Mouse (Mus musculus): ENCODE data around the gene Atp10b. TPM values are rescaled to one million over a fixed set of nuclear protein-coding genes. Genes with fewer than 3 reads are reported as not detected.

Atp10b gene
- polyA plus RNA-seq, 1 experiment, result not detected

DNA sequence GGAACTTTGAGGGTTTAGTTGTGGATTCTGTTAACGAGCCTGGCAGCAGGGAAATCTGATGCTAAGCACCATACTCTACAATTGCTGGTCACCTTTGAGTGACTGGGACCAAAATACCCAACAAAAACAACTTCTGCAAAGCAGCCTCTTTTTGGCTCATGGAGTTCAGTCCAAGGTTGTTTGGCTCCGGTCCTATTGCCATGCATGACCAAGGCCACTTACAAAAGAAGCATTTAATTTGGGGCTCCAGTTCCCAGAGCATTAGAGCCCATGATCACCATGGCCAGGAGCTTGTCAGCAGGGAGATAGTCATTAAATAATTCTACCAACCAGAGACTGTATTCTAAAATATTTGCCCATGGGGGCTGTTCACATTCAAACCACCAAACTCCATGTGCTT is 2.3 kb upstream of the Atp10b start:
- TF ChIP-seq POLR2A (IDR thresholded peaks at IDR 0.05; ENCODE audit: low read depth, low read length) (no peak), CTCF (IDR thresholded peaks at IDR 0.05; ENCODE audit: extremely low read depth, insufficient read depth, insufficient read length, insufficient replicate concordance) (no peak)
- WGBS, result 45% methylated on average over 2 of the region's 2 CpGs
- DNase-seq (ENCODE audit: low read depth in 1 of 2, low spot score in 2 of 2), result no peak
- H3K4me3 ChIP-seq (ENCODE audit: extremely low read depth, insufficient read depth, insufficient read length), result no peak overlapping the region
- H3K27ac ChIP-seq (ENCODE audit: insufficient read depth, low read length), result no peak overlapping the region
- no peaks in the 10 kb centered on the region for H3K27me3 ChIP-seq (ENCODE audit: control insufficient read depth, insufficient read depth, low read length)
- no peaks in the 10 kb centered on the region for H3K4me1 ChIP-seq (ENCODE audit: control insufficient read depth, insufficient read depth, insufficient read length)
- H3K36me3 ChIP-seq (ENCODE audit: control insufficient read depth, insufficient read depth, low read length), result no peaks in the 10 kb centered on the region

DNA sequence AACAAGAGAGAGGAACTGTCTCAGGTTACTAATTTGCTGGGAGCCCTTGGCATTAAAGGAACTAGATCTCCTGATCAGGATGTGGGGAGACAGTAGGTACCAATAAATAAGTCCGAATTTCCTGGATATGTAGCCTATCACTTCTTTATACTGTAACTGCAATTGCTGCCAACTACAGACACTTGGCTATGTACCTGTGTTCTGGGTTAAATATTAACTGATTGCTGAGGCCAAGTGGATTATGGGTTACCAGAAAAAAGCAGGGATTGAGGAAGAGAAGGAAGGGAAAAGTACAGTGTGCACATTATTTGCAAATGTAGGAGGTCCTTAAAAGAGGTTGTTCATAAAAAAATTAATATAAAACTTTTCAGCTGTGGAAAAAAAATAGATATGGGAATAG is 1.3 kb upstream of the Atp10b start:
- H3K4me3 ChIP-seq (ENCODE audit: extremely low read depth, insufficient read depth, insufficient read length), result no peak overlapping the region
- no peak for DNase-seq (ENCODE audit: low read depth in 1 of 2, low spot score in 2 of 2)
- no peaks in the 10 kb centered on the region for H3K4me1 ChIP-seq (ENCODE audit: control insufficient read depth, insufficient read depth, insufficient read length)
- H3K27ac ChIP-seq (ENCODE audit: insufficient read depth, low read length), result no peak overlapping the region
- WGBS, result 83% methylated on average over 1 of the region's 1 CpGs
- no peak for TF ChIP-seq POLR2A (IDR thresholded peaks at IDR 0.05; ENCODE audit: low read depth, low read length)
- TF ChIP-seq CTCF (IDR thresholded peaks at IDR 0.05; ENCODE audit: extremely low read depth, insufficient read depth, insufficient read length, insufficient replicate concordance), result no peak
- H3K36me3 ChIP-seq (ENCODE audit: control insufficient read depth, insufficient read depth, low read length), result no peaks in the 10 kb centered on the region
- H3K27me3 ChIP-seq (ENCODE audit: control insufficient read depth, insufficient read depth, low read length), result no peaks in the 10 kb centered on the region

DNA sequence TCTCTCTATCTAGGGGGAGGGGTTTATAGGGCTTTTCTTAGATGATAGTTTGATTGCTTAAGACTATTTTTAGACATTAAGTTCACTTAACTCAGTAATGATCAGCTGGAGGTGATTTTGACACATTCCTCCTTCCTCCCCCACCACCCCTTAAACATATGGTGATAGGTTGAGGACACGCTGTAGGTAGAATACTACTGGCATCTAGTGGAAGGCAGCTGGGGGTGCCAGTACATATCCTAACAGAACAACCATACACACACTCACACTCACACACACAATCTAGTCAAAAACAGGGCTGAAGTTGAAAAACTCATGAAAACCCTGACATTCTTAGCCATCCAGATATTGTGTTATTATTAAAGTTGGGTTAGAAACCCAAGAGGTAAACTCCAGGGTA is 5.3 kb downstream of the Atp10b start:
- no peak for TF ChIP-seq POLR2A (IDR thresholded peaks at IDR 0.05; ENCODE audit: low read depth, low read length)
- TF ChIP-seq CTCF (IDR thresholded peaks at IDR 0.05; ENCODE audit: extremely low read depth, insufficient read depth, insufficient read length, insufficient replicate concordance), result no peak
- no peak overlapping the region for H3K27ac ChIP-seq (ENCODE audit: insufficient read depth, low read length)
- H3K27me3 ChIP-seq (ENCODE audit: control insufficient read depth, insufficient read depth, low read length), result no peaks in the 10 kb centered on the region
- 81% methylated on average over 1 of the region's 1 CpGs for WGBS
- no peaks in the 10 kb centered on the region for H3K4me1 ChIP-seq (ENCODE audit: control insufficient read depth, insufficient read depth, insufficient read length)
- no peak for DNase-seq (ENCODE audit: low read depth in 1 of 2, low spot score in 2 of 2)
- H3K36me3 ChIP-seq (ENCODE audit: control insufficient read depth, insufficient read depth, low read length), result no peaks in the 10 kb centered on the region
- H3K4me3 ChIP-seq (ENCODE audit: extremely low read depth, insufficient read depth, insufficient read length), result no peak overlapping the region

GRCm38 (mm10) chr11:43155417-43155816 is 5.7 kb downstream of the Atp10b start:
- 87% methylated on average over 2 of the region's 2 CpGs for WGBS
- no peaks in the 10 kb centered on the region for H3K4me1 ChIP-seq (ENCODE audit: control insufficient read depth, insufficient read depth, insufficient read length)
- no peak overlapping the region for H3K27ac ChIP-seq (ENCODE audit: insufficient read depth, low read length)
- H3K4me3 ChIP-seq (ENCODE audit: extremely low read depth, insufficient read depth, insufficient read length), result no peak overlapping the region
- TF ChIP-seq POLR2A (IDR thresholded peaks at IDR 0.05; ENCODE audit: low read depth, low read length), result no peak
- TF ChIP-seq CTCF (IDR thresholded peaks at IDR 0.05; ENCODE audit: extremely low read depth, insufficient read depth, insufficient read length, insufficient replicate concordance), result no peak
- H3K36me3 ChIP-seq (ENCODE audit: control insufficient read depth, insufficient read depth, low read length), result no peaks in the 10 kb centered on the region
- no peaks in the 10 kb centered on the region for H3K27me3 ChIP-seq (ENCODE audit: control insufficient read depth, insufficient read depth, low read length)
- no peak for DNase-seq (ENCODE audit: low read depth in 1 of 2, low spot score in 2 of 2)

DNA sequence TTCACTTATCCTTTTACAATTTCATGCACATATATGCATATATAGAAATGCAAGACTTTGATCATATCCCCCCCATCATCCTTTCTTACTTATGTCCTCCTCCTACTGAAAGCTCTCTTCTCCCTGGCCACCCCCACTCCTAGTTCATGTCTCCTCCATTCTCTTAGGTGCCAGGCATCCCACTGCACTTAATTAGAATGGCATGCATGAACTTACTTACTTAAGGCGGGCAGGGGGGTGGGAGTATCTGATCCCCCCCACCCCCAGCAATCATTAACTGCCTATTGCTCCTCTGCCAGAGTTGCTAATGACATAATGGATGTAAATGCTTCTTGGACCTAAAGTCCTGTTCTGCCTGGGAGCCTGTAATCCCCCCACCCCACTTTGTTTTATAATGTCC is 9.1 kb downstream of the Atp10b start:
- Histone ChIP-seq H3K27me3 (ENCODE audit: control insufficient read depth, insufficient read depth, low read length) (no peaks in the 10 kb centered on the region), H3K4me3 (ENCODE audit: extremely low read depth, insufficient read depth, insufficient read length) (no peak overlapping the region), H3K36me3 (ENCODE audit: control insufficient read depth, insufficient read depth, low read length) (no peaks in the 10 kb centered on the region), H3K27ac (ENCODE audit: insufficient read depth, low read length) (no peak overlapping the region), H3K4me1 (ENCODE audit: control insufficient read depth, insufficient read depth, insufficient read length) (no peaks in the 10 kb centered on the region)
- no peak for TF ChIP-seq POLR2A (IDR thresholded peaks at IDR 0.05; ENCODE audit: low read depth, low read length)
- TF ChIP-seq CTCF (IDR thresholded peaks at IDR 0.05; ENCODE audit: extremely low read depth, insufficient read depth, insufficient read length, insufficient replicate concordance), result no peak
- no peak for DNase-seq (ENCODE audit: low read depth in 1 of 2, low spot score in 2 of 2)
- 74% methylated on average over 1 of the region's 1 CpGs for WGBS

GRCm38 (mm10) chr11:43160188-43160942 is 10.7 kb downstream of the Atp10b start:
- no peak overlapping the region for H3K4me3 ChIP-seq (ENCODE audit: extremely low read depth, insufficient read depth, insufficient read length)
- 83% methylated on average over 9 of the region's 9 CpGs for WGBS
- H3K27me3 ChIP-seq (ENCODE audit: control insufficient read depth, insufficient read depth, low read length), result no peaks in the 10 kb centered on the region
- H3K27ac ChIP-seq (ENCODE audit: insufficient read depth, low read length), result no peak overlapping the region
- DNase-seq (ENCODE audit: low read depth in 1 of 2, low spot score in 2 of 2), result no peak
- TF ChIP-seq CTCF (IDR thresholded peaks at IDR 0.05; ENCODE audit: extremely low read depth, insufficient read depth, insufficient read length, insufficient replicate concordance) (no peak), POLR2A (IDR thresholded peaks at IDR 0.05; ENCODE audit: low read depth, low read length) (no peak)
- H3K36me3 ChIP-seq (ENCODE audit: control insufficient read depth, insufficient read depth, low read length), result no peaks in the 10 kb centered on the region
- H3K4me1 ChIP-seq (ENCODE audit: control insufficient read depth, insufficient read depth, insufficient read length), result no peaks in the 10 kb centered on the region

GRCm38 (mm10) chr11:43170601-43171000 is 20.9 kb downstream of the Atp10b start:
- DNase-seq (ENCODE audit: low read depth in 1 of 2, low spot score in 2 of 2), result no peak
- Histone ChIP-seq H3K36me3 (ENCODE audit: control insufficient read depth, insufficient read depth, low read length) (no peaks in the 10 kb centered on the region), H3K4me1 (ENCODE audit: control insufficient read depth, insufficient read depth, insufficient read length) (no peaks in the 10 kb centered on the region), H3K4me3 (ENCODE audit: extremely low read depth, insufficient read depth, insufficient read length) (no peak overlapping the region), H3K27ac (ENCODE audit: insufficient read depth, low read length) (no peak overlapping the region), H3K27me3 (ENCODE audit: control insufficient read depth, insufficient read depth, low read length) (no peaks in the 10 kb centered on the region)
- WGBS, result 87% methylated on average over 2 of the region's 2 CpGs
- no peak for TF ChIP-seq POLR2A (IDR thresholded peaks at IDR 0.05; ENCODE audit: low read depth, low read length)
- TF ChIP-seq CTCF (IDR thresholded peaks at IDR 0.05; ENCODE audit: extremely low read depth, insufficient read depth, insufficient read length, insufficient replicate concordance), result no peak
